Mouse (Mus musculus): ENCODE results near the gene Hectd2. TPM values are rescaled to one million over a fixed set of nuclear protein-coding genes. Genes with fewer than 3 reads are reported as not detected.

Hectd2 gene
- total and polyA plus RNA-seq, 3 experiments = 0.12 to 2.0 TPM; not detected in 1

DNA sequence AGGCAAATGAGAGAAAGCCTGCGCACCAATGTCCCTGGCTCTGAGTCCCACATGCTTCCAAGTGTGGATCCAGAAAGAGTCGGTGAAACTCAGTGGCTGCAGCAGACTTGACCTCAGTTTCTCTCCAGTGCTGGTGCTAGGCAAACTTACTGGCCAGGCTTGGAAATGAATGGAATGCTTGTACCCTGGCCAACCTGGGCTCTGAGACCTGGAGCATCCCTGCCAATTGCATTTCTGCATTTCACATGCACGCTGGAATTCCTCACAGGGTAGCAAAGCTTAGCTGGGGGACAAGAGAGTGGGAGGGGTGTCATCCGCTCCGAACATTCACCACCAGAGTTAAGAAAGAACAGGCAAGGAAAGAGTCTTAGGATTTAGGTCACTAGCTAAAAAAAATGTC is 112.0 kb downstream of the Hectd2 start:
- no peak for TF ChIP-seq POLR2AphosphoS5 (IDR thresholded peaks at IDR 0.05; ENCODE audit: borderline replicate concordance, low read depth, low read length)
- TF ChIP-seq GATA1 (IDR thresholded peaks at IDR 0.05; ENCODE audit: low read depth, low read length) = no peak
- no peak for TF ChIP-seq MAX (IDR thresholded peaks at IDR 0.05; ENCODE audit: low read length)
- no peak for TF ChIP-seq BHLHE40 (IDR thresholded peaks at IDR 0.05; ENCODE audit: borderline replicate concordance, low read depth, low read length)
- no peak for DNase-seq (ENCODE audit: low read depth, low spot score)
- Histone ChIP-seq H3K4me1 (ENCODE audit: control insufficient read depth in 1 of 2, insufficient read depth in 2 of 2, low read length in 2 of 2) (no peaks in the 10 kb centered on the region), H3K36me3 (ENCODE audit: control insufficient read depth in 1 of 2, insufficient read depth in 2 of 2, low read length in 2 of 2) (no peaks in the 10 kb centered on the region), H3K27ac (ENCODE audit: control insufficient read depth, low read depth, low read length) (no peak overlapping the region), H3K9me3 (replicated peaks; ENCODE audit: insufficient read depth, low read length) (no peaks in the 10 kb centered on the region), H3K9ac (ENCODE audit: control insufficient read depth, low read depth, low read length, poor library complexity, severe bottlenecking) (no peak overlapping the region), H3K27me3 (ENCODE audit: control insufficient read depth in 1 of 2, insufficient read depth in 2 of 2, low read length in 2 of 2) (no peaks in the 10 kb centered on the region), H3K4me3 (ENCODE audit: control insufficient read depth in 1 of 2, insufficient read depth in 1 of 2, low read depth in 2 of 2, low read length in 2 of 2) (no peak overlapping the region), H3K79me2 (ENCODE audit: control insufficient read depth, insufficient read depth, low read length, poor library complexity) (no peaks in the 10 kb centered on the region)

GRCm38 (mm10) chr19:36667368-36667767 is 112.9 kb downstream of the Hectd2 start:
- no peak for DNase-seq (ENCODE audit: low read depth, low spot score)
- Histone ChIP-seq H3K9ac (ENCODE audit: control insufficient read depth, low read depth, low read length, poor library complexity, severe bottlenecking) (no peak overlapping the region), H3K36me3 (ENCODE audit: control insufficient read depth in 1 of 2, insufficient read depth in 2 of 2, low read length in 2 of 2) (no peaks in the 10 kb centered on the region), H3K27me3 (ENCODE audit: control insufficient read depth in 1 of 2, insufficient read depth in 2 of 2, low read length in 2 of 2) (no peaks in the 10 kb centered on the region), H3K4me3 (ENCODE audit: control insufficient read depth in 1 of 2, insufficient read depth in 1 of 2, low read depth in 2 of 2, low read length in 2 of 2) (no peak overlapping the region), H3K79me2 (ENCODE audit: control insufficient read depth, insufficient read depth, low read length, poor library complexity) (no peaks in the 10 kb centered on the region), H3K9me3 (replicated peaks; ENCODE audit: insufficient read depth, low read length) (no peaks in the 10 kb centered on the region), H3K27ac (ENCODE audit: control insufficient read depth, low read depth, low read length) (no peak overlapping the region), H3K4me1 (ENCODE audit: control insufficient read depth in 1 of 2, insufficient read depth in 2 of 2, low read length in 2 of 2) (no peaks in the 10 kb centered on the region)
- TF ChIP-seq SIN3A (IDR thresholded peaks at IDR 0.05; ENCODE audit: low read length) (no peak), JUND (IDR thresholded peaks at IDR 0.05; ENCODE audit: low read depth, low read length) (no peak), KAT2A (conservative IDR thresholded peaks at IDR 0.05; ENCODE audit: low read depth, low read length) (no peak), NRF1 (IDR thresholded peaks at IDR 0.05; ENCODE audit: insufficient read depth, low read depth, low read length, poor library complexity, severe bottlenecking) (no peak), USF2 (IDR thresholded peaks at IDR 0.05; ENCODE audit: borderline replicate concordance in 1 of 2, insufficient read depth in 1 of 2, low read depth in 1 of 2, low read length in 2 of 2) (no peak), BHLHE40 (IDR thresholded peaks at IDR 0.05; ENCODE audit: borderline replicate concordance, low read depth, low read length) (no peak), TBP (IDR thresholded peaks at IDR 0.05; ENCODE audit: low read depth, low read length) (no peak), CHD1 (IDR thresholded peaks at IDR 0.05; ENCODE audit: low read depth, low read length) (no peak), UBTF (IDR thresholded peaks at IDR 0.05; ENCODE audit: borderline replicate concordance, insufficient read depth, low read depth, low read length) (no peak)

- Histone ChIP-seq H3K27me3 (ENCODE audit: control insufficient read depth in 1 of 2, insufficient read depth in 2 of 2, low read length in 2 of 2) (no peaks in the 10 kb centered on the region), H3K4me3 (ENCODE audit: control insufficient read depth in 1 of 2, insufficient read depth in 1 of 2, low read depth in 2 of 2, low read length in 2 of 2) (no peak overlapping the region), H3K4me1 (ENCODE audit: control insufficient read depth in 1 of 2, insufficient read depth in 2 of 2, low read length in 2 of 2) (no peaks in the 10 kb centered on the region), H3K9me3 (replicated peaks; ENCODE audit: insufficient read depth, low read length) (no peaks in the 10 kb centered on the region), H3K79me2 (ENCODE audit: control insufficient read depth, insufficient read depth, low read length, poor library complexity) (no peaks in the 10 kb centered on the region), H3K27ac (ENCODE audit: control insufficient read depth, low read depth, low read length) (no peak overlapping the region), H3K36me3 (ENCODE audit: control insufficient read depth in 1 of 2, insufficient read depth in 2 of 2, low read length in 2 of 2) (no peaks in the 10 kb centered on the region), H3K9ac (ENCODE audit: control insufficient read depth, low read depth, low read length, poor library complexity, severe bottlenecking) (no peak overlapping the region)
- no peak for TF ChIP-seq POLR2AphosphoS2 (IDR thresholded peaks at IDR 0.05; ENCODE audit: low read length)
- TF ChIP-seq MEF2A (IDR thresholded peaks at IDR 0.05; ENCODE audit: extremely low read depth, insufficient replicate concordance, low read depth, low read length, poor library complexity, severe bottlenecking) = no peak
- no peak for TF ChIP-seq USF1 (IDR thresholded peaks at IDR 0.05; ENCODE audit: low read depth, low read length)
- no peak for TF ChIP-seq KAT2A (conservative IDR thresholded peaks at IDR 0.05; ENCODE audit: low read depth, low read length)
- TF ChIP-seq RAD21 (IDR thresholded peaks at IDR 0.05; ENCODE audit: low read depth, low read length) = no peak
- no peak for DNase-seq (ENCODE audit: low read depth, low spot score)
Observed at GRCm38 (mm10) chr19:36668098-36668497, 113.7 kb downstream of the Hectd2 start.
